Mouse (Mus musculus) ovary, postnatal 36 days (tissue): ENCODE data around the gene Snf8.

Source experiments
- DNase-seq: peaks from one replicate; pipeline ENCODE4 v3.0.0; 2022; ENCODE audit warnings: low spot score, mixed read lengths

Snf8 gene

GRCm38 (mm10) chr11:96034596-96035052 lies at the start of gene Snf8:
TSS of gene Snf8 (plus strand) at chr11:96034885.
- peak; percentile 91 for DNase-seq

- no peak for DNase-seq
Measured at GRCm38 (mm10) chr11:95987854-95988447, 46.7 kb upstream of the Snf8 start.

GRCm38 (mm10) chr11:95988533-95988932 lies 46.2 kb upstream of the Snf8 start:
- peak; percentile 72 for DNase-seq

DNA sequence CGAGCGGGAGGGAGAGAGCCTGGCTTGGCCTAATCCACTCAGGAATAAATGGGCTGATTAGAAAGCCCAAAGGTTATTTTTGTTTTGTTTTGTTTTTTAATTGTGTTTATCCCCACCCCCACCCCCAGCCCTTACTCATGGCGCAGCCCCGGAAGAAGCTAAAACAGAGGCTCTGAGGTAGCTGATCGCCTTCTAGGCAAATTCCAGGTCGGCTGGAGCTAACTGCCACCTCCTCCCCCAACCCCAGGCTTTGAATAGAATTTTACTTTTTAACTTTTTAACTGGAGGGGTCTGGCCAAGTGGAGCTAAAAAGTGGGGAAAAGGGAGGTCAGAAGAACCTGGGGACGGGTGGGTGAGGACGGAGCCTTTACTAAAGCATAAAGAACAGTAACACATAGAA lies 44.8 kb upstream of the Snf8 start:
- no peak for DNase-seq

DNA sequence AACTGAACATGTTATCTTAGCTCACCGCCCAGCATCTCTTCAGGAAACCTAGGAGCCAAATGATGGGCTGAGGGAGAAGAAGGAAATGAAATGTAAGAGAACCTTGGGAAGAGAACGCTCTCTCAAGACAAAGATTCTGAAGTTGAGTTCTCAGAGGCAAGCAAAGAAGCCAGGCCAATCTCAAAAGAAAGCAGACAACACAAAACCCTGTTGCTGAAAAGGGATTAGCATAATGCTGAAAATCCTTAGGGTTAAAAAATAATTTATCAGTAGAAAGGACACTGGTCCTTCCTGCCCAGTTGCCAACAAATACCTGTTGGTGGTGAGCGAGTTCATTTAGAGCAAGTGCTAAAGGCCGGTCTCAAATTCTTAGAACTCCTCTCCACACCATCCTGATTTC lies 44.3 kb upstream of the Snf8 start:
- no peak for DNase-seq

DNA sequence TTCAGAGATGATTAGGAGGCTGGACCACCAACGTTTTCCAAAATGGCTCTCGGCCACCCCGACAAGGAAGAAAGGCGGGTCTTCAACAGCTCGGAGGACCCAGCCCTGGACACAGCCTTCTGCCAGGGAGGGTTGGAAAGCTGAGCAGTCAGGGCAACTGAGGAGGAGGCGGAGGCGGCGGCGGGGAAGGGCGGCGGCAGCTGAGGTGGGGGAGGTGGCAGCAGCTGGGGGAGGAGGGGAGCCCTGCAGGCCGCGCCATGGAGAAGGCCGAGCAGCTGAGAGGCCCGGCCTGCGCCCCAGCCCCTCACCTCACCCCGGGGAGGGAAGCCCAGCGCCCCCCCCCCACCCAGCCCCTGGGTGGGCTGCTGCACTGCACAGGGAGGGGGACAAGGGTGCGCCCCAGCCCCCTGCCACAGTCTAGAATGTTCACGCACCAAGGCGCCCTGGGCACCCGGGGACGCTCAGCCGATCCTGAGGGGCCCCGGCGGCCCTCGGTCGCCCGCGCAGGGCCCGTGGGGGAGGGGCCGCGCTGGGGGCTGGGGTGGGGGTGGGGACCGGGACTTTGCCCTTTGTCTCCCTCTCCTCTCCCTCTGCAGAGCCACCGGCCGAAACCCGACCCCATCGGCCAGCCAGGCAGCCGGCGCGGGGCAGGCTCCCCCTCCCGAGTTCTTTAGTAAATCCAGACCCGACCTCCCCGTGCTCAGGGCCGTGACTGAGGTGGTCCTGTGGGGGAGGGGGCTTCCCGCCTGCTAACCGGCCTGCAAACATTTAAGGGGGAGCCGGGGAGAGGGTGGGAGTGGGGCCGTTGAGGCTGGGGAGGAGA lies 43.6 kb upstream of the Snf8 start:
- no peak for DNase-seq

GRCm38 (mm10) chr11:95994151-95994550 lies 40.5 kb upstream of the Snf8 start:
- DNase-seq = no peak

DNA sequence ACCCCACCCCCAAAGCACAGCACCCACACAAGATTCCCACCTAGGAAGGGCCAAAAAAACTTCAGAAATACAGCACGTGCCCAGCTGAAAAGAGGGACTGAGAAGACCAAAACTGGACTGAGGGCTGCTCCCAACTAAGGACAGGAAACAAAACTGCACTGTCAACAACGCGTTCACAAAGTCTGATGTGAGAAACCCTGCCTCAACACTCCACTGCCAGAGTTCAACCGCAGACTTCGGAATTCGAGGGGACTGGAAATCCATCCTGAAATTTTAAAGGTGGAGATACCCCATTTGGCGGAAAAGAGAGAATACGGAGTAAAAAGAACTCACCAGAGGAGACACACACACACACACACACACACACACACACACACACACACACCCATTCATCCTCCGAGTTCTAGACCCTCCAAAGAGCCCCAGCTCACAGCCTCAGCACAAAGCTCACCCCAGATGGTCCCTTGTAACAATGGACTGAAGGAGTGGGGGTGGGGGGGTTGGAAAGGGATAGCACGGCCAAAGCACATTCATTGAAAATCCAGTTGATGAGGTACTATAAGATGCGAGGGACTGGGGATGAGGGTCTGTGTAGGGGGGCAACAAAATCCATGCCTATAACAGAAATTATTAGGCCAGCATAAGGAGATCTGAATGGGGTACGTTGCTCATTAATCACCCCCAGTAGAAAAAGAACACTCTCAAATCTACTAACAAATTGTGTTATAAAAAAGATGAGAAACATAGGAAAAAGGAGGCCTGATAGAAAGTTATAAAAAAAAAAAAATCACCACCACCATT lies 31.4 kb upstream of the Snf8 start:
- no peak for DNase-seq

DNA sequence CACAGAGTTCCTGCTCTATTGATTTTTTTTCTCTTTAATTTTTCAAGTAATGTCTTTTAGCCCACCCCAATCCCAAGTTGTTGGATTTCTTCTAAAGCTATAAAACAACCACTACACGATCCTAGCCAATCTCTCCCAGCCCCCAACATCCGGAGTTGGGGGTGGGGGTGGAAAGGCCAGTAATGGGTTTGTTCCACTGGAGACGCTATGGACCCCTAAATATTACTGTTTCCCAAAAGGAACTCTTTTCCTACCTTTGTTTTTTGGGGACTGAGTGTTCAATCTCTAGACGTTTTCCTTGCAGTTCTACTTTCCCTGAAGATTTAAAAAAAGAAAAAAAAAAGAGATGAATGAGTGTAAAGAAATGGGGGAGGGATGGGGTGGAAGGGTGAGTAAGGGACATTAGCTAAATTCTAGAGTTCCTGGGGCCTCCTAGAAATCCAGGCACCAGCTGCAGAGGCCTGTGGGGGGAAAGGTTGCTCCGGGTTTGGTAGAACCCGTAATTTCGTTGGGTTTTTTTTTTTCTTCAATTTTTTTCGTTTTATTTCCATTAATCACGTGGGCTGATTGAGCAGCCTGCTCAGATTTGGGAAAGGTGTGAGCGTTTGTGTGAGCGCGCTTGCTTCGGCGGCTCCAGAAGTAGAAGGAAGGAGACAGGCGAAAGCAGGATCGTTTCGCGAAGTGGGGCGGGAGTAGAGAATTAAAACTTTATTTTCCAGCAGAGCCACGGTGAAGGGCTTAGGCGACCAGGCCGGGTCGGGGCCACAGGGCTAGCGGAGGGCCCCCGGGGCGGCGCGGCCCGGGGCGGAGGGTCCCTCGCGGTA lies 30.5 kb upstream of the Snf8 start:
- no peak for DNase-seq

DNA sequence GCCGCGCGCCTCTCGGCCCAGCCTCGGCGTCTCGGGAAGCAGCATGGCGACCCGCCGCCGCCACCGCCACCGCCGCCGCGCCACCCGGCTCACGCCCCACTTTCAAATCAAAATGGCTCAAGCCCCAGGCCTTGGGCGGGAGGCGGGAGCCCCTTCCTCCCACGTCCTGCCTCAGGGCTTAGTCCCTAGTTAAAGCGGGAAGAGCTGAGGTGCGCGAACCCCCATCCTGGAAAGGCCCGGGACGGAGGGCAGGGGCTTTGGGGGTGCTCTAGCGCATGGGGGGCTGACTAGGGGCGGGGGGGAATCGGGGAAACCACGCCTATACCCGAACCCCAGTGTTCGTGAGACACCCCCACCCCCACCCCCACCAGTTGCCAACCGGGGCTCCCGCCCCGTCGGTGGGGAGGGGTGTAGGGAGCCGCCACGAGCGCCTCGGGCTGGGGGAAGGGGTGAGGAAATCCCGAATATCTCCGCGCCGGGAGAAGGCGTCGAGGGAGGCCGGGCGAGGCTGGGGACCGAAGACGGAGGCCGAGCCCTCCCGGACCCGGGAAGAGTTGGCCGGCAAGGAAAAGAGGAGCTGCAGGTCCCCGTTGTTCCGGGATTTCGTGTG lies 29.8 kb upstream of the Snf8 start:
- peak; percentile 19 for DNase-seq

DNA sequence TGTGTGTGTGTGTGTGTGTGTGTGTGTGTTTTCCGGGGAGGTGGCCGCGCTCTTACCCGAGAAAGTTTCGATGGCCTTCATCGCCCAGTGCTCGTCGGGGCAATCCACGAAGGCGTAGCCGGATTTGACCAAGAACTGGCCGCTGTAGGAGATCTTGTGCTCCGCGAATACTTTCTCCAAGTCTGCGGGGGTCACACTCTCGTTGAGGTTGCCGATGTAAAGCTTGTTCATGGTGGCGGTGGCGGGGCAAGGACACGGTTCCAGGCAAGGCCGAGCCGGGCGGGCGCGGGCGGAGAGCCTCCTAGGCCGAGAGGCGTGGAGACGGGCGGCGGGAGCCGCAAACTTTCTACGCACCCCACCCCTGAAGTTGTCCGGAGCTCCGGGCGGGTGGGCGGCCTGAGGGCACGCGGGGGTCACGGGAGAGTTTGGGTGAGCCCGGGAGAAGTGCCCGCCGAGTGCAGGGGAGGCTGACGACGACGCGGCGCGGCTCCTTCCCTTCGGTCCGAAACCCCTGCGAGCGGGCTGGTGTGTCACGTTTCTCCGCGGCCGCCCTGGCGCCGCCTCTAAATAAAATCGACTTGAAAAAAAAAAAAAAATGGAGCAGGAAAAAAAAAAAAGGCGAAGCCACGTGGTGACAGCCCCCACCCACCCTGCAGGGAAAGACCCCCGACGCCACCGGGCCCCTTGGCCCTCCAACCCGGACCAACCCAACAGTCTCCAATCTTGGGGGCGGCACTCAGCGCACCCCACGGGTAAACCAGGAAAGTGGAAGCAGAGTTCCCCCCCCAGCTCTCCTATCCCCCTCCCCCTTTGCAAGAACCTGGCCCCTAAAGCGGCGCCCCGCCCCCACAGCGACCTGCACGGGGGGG lies 29.0 kb upstream of the Snf8 start, which contains the start of gene Igf2bp1:
Gene Igf2bp1 (minus strand): TSS at position 538 of the 869 bp plus-strand sequence.
- DNase-seq = peak; percentile 46

GRCm38 (mm10) chr11:96006367-96006851 lies 28.3 kb upstream of the Snf8 start:
- peak; percentile 10 for DNase-seq

DNA sequence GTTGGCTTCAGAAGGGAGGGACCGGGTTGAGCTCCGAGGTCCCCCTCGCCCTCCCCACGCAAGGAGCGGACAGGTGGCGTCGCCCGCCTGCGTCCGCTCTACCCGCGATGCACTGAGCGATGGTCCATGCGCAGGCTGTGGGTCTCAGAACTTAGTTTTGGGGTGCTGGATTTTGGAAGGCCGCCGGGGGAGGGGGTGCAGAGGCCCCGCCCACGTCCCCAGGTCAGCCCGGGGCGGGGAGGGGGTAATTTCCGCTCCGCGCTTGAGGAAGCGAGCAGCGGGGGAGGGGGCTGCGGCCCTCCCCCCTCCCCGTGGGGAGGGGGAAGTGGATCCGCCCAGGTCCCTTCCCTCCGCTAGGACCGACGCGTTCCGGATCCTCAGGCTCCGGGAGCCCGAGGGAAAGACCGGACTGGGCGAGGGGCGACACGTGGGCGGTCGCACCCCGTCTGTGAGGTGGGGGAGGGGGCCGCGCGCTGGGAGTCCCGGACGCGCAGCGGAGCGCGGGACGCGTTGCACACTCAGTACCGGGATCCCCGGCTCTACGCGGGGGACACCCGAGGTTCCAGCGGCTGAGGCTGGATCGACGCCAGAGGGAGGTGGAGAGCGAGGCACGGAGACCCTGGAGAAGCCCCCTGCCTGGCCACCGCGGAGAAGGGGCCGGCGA lies 27.7 kb upstream of the Snf8 start:
- peak; percentile 29 for DNase-seq

DNA sequence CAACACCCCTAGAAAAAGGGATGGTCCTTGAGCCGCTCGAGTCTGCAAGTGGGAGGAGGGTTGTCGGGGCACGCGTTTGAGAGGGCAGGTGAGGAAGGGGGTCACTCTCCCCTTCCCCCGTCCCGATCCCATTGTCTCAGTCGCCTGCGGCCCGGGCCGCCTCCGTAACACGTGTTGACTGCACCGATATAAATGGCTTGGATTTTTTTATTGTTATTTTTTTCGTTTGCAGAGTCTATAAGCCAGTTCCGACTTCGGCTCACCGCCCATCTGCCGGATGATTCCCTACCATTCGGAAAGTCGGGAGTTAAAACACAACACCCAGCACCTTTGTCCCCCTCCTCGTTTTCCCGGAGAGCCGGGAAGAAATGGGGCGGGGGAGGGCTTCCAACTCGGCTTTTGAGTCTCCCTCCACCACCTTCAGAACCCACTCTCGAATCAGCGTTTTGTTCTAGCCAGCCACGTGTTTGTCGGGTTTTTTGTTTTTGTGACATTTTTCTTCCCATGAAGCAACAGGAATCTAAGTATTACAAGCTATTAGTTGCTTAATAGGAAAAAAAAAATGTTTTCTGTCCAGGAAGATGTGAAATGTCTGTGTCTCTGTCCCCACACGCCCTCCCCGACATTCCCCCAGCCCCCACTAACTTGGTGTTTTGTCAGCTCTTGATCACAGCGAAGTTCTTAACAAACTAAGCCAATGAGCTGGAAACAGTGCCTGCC lies 27.0 kb upstream of the Snf8 start:
- peak; percentile 25 for DNase-seq

GRCm38 (mm10) chr11:96008827-96009226 lies 25.9 kb upstream of the Snf8 start:
- no peak for DNase-seq

GRCm38 (mm10) chr11:96011982-96012381 lies 22.7 kb upstream of the Snf8 start:
- no peak for DNase-seq

GRCm38 (mm10) chr11:96015421-96015820 lies 19.3 kb upstream of the Snf8 start:
- no peak for DNase-seq

DNA sequence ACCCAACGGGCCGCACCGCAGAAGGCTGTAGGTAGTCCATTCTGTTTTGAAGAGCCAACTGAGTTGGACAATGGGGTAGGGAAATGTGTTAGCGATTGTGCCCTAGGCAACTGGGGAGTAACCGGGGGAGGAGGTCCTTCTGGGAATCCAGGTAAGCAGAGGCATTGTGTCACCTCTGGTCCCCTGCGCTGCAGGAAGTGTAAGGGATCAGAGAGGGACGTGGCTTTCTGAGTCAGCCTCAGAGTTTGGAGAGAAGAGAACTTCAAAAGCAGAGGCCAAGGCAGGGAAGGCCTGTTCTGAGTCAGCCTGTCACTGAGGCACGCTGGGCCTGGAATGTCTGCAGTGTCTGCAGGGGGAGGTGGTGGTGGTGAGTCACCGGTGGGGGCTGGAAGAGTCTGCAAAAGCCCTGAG lies 16.7 kb upstream of the Snf8 start:
- no peak for DNase-seq

GRCm38 (mm10) chr11:96020622-96021021 lies 14.1 kb upstream of the Snf8 start:
- DNase-seq = no peak
